Mouse (Mus musculus) midbrain, embryonic 16.5 days (tissue): ENCODE data around the gene Prss43. TPM values are rescaled to one million over a fixed set of nuclear protein-coding genes. Genes with fewer than 3 reads are reported as not detected.
A peak's percentile ranks its signal among the peaks of the same experiment; 100 is the strongest.

Source experiments
- ATAC-seq: fragments of 200-750 bp; cut with Nextera tagmentation; 2 replicates; pipeline ENCODE4 v1.8.0; 2017; ENCODE audit warnings: moderate TSS enrichment
- H3K27ac ChIP-seq: fragments of 300-500 bp; sonication (generic); 2 replicates; pipeline ENCODE4 v1.5.1; 2014; ENCODE audit warnings: mild to moderate bottlenecking, low read length, mixed read lengths
- H3K27me3 ChIP-seq: fragments of 300-500 bp; sonication (generic); 2 replicates; pipeline ENCODE4 v1.6.1; 2014; ENCODE audit warnings: low read depth, low read length, mixed read lengths; ENCODE audit not compliant: control insufficient read depth, insufficient read depth
- H3K36me3 ChIP-seq: fragments of 300-500 bp; sonication (generic); 2 replicates; pipeline ENCODE4 v1.6.1; 2014; ENCODE audit warnings: mild to moderate bottlenecking, low read length, moderate library complexity, mixed read lengths; ENCODE audit not compliant: control insufficient read depth, insufficient read depth
- H3K4me1 ChIP-seq: fragments of 300-500 bp; sonication (generic); 2 replicates; pipeline ENCODE4 v1.6.1; 2014; ENCODE audit warnings: mild to moderate bottlenecking, low read length, mixed read lengths; ENCODE audit not compliant: control insufficient read depth, insufficient read depth
- H3K4me2 ChIP-seq: fragments of 300-500 bp; sonication (generic); 2 replicates; pipeline ENCODE4 v1.6.1; 2014; ENCODE audit warnings: mild to moderate bottlenecking, low read length, mixed read lengths
- H3K4me3 ChIP-seq: fragments of 300-500 bp; sonication (generic); 2 replicates; pipeline ENCODE4 v1.5.1; 2014; ENCODE audit warnings: low read depth, mild to moderate bottlenecking, low read length, moderate library complexity, mixed read lengths
- H3K9ac ChIP-seq: fragments of 300-500 bp; sonication (generic); 2 replicates; pipeline ENCODE4 v1.6.1; 2014; ENCODE audit warnings: low read depth, low read length, mixed read lengths
- H3K9me3 ChIP-seq: fragments of 300-500 bp; sonication (generic); replicated peaks from 2 replicates; pipeline ENCODE4 v1.6.1; 2014; ENCODE audit warnings: mild to moderate bottlenecking, low read length, mixed read lengths; ENCODE audit not compliant: control insufficient read depth, poor library complexity, severe bottlenecking
- WGBS: fragments of 180-500 bp; shearing (Covaris S2); extraction: QIAGEN DNeasy Blood & Tissue Kit; methylation state at CpG from one replicate; pipeline ENCODE4 v1.1.7; 2014; 5-methylcytosine and 5-hydroxymethylcytosine counted together
- polyA plus RNA-seq: library from polyadenylated mRNA; unstranded; fragments of >200 nt; fragmentation: Nextera tagmentation; extraction: Ambion mirVana; gene quantifications from 2 replicates; pipeline ENCODE4 v1.2.1, GENCODE M21; 2015

Gene Prss43
- polyA plus RNA-seq = not detected in 2 replicates

- WGBS = 77% methylated on average over 3 of the region's 3 CpGs
- Histone ChIP-seq H3K36me3 (no peaks in the 10 kb centered on the region), H3K9me3 (no peaks in the 10 kb centered on the region), H3K4me2 (no peak within 1 kb of the TSS), H3K4me3 (no peak within 1 kb of the TSS), H3K9ac (no peak within 1 kb of the TSS), H3K27ac (no peak within 1 kb of the TSS), H3K27me3 (no peaks in the 10 kb centered on the region), H3K4me1 (no peaks in the 10 kb centered on the region)
- ATAC-seq = no peak
Observed at GRCm38 (mm10) chr9:110826390-110826789, at the start of gene Prss43. Prss43 (plus strand) TSS chr9:110826690.

- Histone ChIP-seq H3K27me3 (no peaks in the 10 kb centered on the region), H3K9ac (no peak overlapping the region), H3K9me3 (no peaks in the 10 kb centered on the region), H3K4me1 (peaks cover 3% of the 10 kb centered on the region; the same call in 1 of the 2 replicates), H3K4me2 (no peak overlapping the region), H3K36me3 (no peaks in the 10 kb centered on the region), H3K4me3 (no peak overlapping the region), H3K27ac (no peak overlapping the region)
- WGBS = 77% methylated on average over 1 of the region's 1 CpGs
- no peak for ATAC-seq
Observed at GRCm38 (mm10) chr9:110778100-110778499, 48.4 kb upstream of the Prss43 start.

GRCm38 (mm10) chr9:110778559-110778958, 47.9 kb upstream of the Prss43 start:
- Histone ChIP-seq H3K4me3 (no peak overlapping the region), H3K4me1 (peaks cover 3% of the 10 kb centered on the region; the same call in 1 of the 2 replicates), H3K36me3 (no peaks in the 10 kb centered on the region), H3K27ac (no peak overlapping the region), H3K9me3 (no peaks in the 10 kb centered on the region), H3K4me2 (no peak overlapping the region), H3K27me3 (no peaks in the 10 kb centered on the region), H3K9ac (no peak overlapping the region)
- ATAC-seq = no peak
- WGBS = 86% methylated on average over 7 of the region's 7 CpGs

- 65% methylated on average over 5 of the region's 5 CpGs for WGBS
- Histone ChIP-seq H3K36me3 (no peaks in the 10 kb centered on the region), H3K27me3 (no peaks in the 10 kb centered on the region), H3K9ac (no peak overlapping the region), H3K4me1 (peaks cover 3% of the 10 kb centered on the region; the same call in 1 of the 2 replicates), H3K4me3 (no peak overlapping the region), H3K4me2 (no peak overlapping the region), H3K27ac (no peak overlapping the region), H3K9me3 (no peaks in the 10 kb centered on the region)
- no peak for ATAC-seq
Observed at GRCm38 (mm10) chr9:110779242-110779913, 47.1 kb upstream of the Prss43 start.

GRCm38 (mm10) chr9:110781256-110781721, 45.2 kb upstream of the Prss43 start:
- Histone ChIP-seq H3K27me3 (no peaks in the 10 kb centered on the region), H3K9ac (peak overlapping the region; percentile 82), H3K27ac (peak overlapping the region; percentile 84), H3K4me3 (peak overlapping the region; percentile 45), H3K4me2 (peak overlapping the region; percentile 63), H3K36me3 (no peaks in the 10 kb centered on the region), H3K4me1 (peaks cover 3% of the 10 kb centered on the region; the same call in 1 of the 2 replicates), H3K9me3 (no peaks in the 10 kb centered on the region)
- under 1% methylated on average over 43 of the region's 43 CpGs for WGBS
- peak; percentile 97 for ATAC-seq

- peak overlapping the region; percentile 45 for H3K4me3 ChIP-seq
- no peaks in the 10 kb centered on the region for H3K36me3 ChIP-seq
- peak overlapping the region; percentile 63 for H3K4me2 ChIP-seq
- peaks cover 3% of the 10 kb centered on the region; the same call in 1 of the 2 replicates for H3K4me1 ChIP-seq
- H3K9me3 ChIP-seq = no peaks in the 10 kb centered on the region
- H3K9ac ChIP-seq = peak overlapping the region; percentile 82
- peak; percentile 71 for ATAC-seq
- no peaks in the 10 kb centered on the region for H3K27me3 ChIP-seq
- peak overlapping the region; percentile 84 for H3K27ac ChIP-seq
- WGBS = 1% methylated on average over 23 of the region's 23 CpGs
Observed at GRCm38 (mm10) chr9:110781731-110782130, 44.8 kb upstream of the Prss43 start.

GRCm38 (mm10) chr9:110783611-110784010, 42.9 kb upstream of the Prss43 start:
- Histone ChIP-seq H3K9me3 (0 out of 2 replicates have a peak, but pooled peaks cover 2% of the 10 kb centered on the region), H3K4me2 (no peak overlapping the region), H3K9ac (no peak overlapping the region), H3K4me3 (no peak overlapping the region), H3K27ac (no peak overlapping the region), H3K36me3 (no peaks in the 10 kb centered on the region), H3K27me3 (no peaks in the 10 kb centered on the region), H3K4me1 (peaks cover 3% of the 10 kb centered on the region; the same call in 1 of the 2 replicates)
- 50% methylated on average over 1 of the region's 1 CpGs for WGBS
- no peak for ATAC-seq

GRCm38 (mm10) chr9:110788169-110788568, 38.3 kb upstream of the Prss43 start:
- Histone ChIP-seq H3K4me3 (no peak overlapping the region), H3K9ac (no peak overlapping the region), H3K9me3 (0 out of 2 replicates have a peak, but pooled peaks cover 2% of the 10 kb centered on the region), H3K4me2 (no peak overlapping the region), H3K27ac (no peak overlapping the region), H3K27me3 (no peaks in the 10 kb centered on the region), H3K36me3 (no peaks in the 10 kb centered on the region), H3K4me1 (no peaks in the 10 kb centered on the region)
- WGBS = 90% methylated on average over 3 of the region's 3 CpGs
- no peak for ATAC-seq

- ATAC-seq = no peak
- Histone ChIP-seq H3K9ac (no peak overlapping the region), H3K4me3 (no peak overlapping the region), H3K4me1 (no peaks in the 10 kb centered on the region), H3K27ac (no peak overlapping the region), H3K36me3 (no peaks in the 10 kb centered on the region), H3K27me3 (no peaks in the 10 kb centered on the region), H3K9me3 (0 out of 2 replicates have a peak, but pooled peaks cover 2% of the 10 kb centered on the region), H3K4me2 (no peak overlapping the region)
- 83% methylated on average over 4 of the region's 4 CpGs for WGBS
Observed at GRCm38 (mm10) chr9:110790462-110790861, 36.0 kb upstream of the Prss43 start.
